Mouse (Mus musculus) forebrain, embryonic 12.5 days (tissue): Measurements from ENCODE around the gene Hand1. TPM values are rescaled to one million over a fixed set of nuclear protein-coding genes. Genes with fewer than 3 reads are reported as not detected.
A peak's percentile ranks its signal among the peaks of the same experiment; 100 is the strongest.

Experiments used
- ATAC-seq: fragments of 200-750 bp; cut with Nextera tagmentation; 2 replicates; pipeline ENCODE4 v1.8.0; 2017; ENCODE audit warnings: moderate TSS enrichment; ENCODE audit not compliant: low FRiP score
- H3K27ac ChIP-seq: fragments of 300-500 bp; sonication (generic); 2 replicates; pipeline ENCODE4 v1.5.1; 2016; ENCODE audit warnings: mild to moderate bottlenecking
- H3K27me3 ChIP-seq: fragments of 300-500 bp; sonication (generic); 2 replicates; pipeline ENCODE4 v1.6.1; 2016; ENCODE audit warnings: mild to moderate bottlenecking
- H3K36me3 ChIP-seq: fragments of 300-500 bp; sonication (generic); replicated peaks from 2 replicates; pipeline ENCODE4 v1.6.1; 2016; ENCODE audit warnings: mild to moderate bottlenecking
- H3K4me1 ChIP-seq: fragments of 300-500 bp; sonication (generic); 2 replicates; pipeline ENCODE4 v1.6.1; 2016
- H3K4me2 ChIP-seq: fragments of 300-500 bp; sonication (generic); 2 replicates; pipeline ENCODE4 v1.6.1; 2016; ENCODE audit warnings: mild to moderate bottlenecking, moderate library complexity
- H3K4me3 ChIP-seq: fragments of 300-500 bp; sonication (generic); replicated peaks from 2 replicates; pipeline ENCODE4 v1.5.1; 2016; ENCODE audit warnings: mild to moderate bottlenecking
- H3K9ac ChIP-seq: fragments of 300-500 bp; sonication (generic); 2 replicates; pipeline ENCODE4 v1.6.1; 2016; ENCODE audit warnings: mild to moderate bottlenecking
- H3K9me3 ChIP-seq: fragments of 300-500 bp; sonication (generic); 2 replicates; pipeline ENCODE4 v1.6.1; 2016
- WGBS: fragments of 180-500 bp; shearing (Covaris S2); methylation state at CpG from one replicate; pipeline ENCODE4 v1.1.7; 2016; 5-methylcytosine and 5-hydroxymethylcytosine counted together
- polyA plus RNA-seq: library from polyadenylated mRNA; unstranded; fragments of >200 nt; fragmentation: Nextera tagmentation; extraction: Ambion mirVana; gene quantifications from 2 replicates; pipeline ENCODE4 v1.2.1, GENCODE M21; 2016

Gene Hand1
- polyA plus RNA-seq, 1 experiment from 2014 or later = not detected

- H3K27ac ChIP-seq = no peak overlapping the region
- no peaks in the 10 kb centered on the region for H3K9me3 ChIP-seq
- H3K4me3 ChIP-seq = no peak overlapping the region
- H3K36me3 ChIP-seq = no peaks in the 10 kb centered on the region
- no peak overlapping the region for H3K4me2 ChIP-seq
- H3K4me1 ChIP-seq = peaks cover 2% of the 10 kb centered on the region; the same call in 1 of the 2 replicates
- H3K27me3 ChIP-seq = 0 out of 2 replicates have a peak, but pooled peaks cover 4% of the 10 kb centered on the region
- ATAC-seq = no peak
- WGBS = 64% methylated on average over 6 of the region's 6 CpGs
- H3K9ac ChIP-seq = no peak overlapping the region
These were observed 37.5 kb downstream of the Hand1 start for GRCm38 (mm10) chr11:57795086-57795485.

DNA sequence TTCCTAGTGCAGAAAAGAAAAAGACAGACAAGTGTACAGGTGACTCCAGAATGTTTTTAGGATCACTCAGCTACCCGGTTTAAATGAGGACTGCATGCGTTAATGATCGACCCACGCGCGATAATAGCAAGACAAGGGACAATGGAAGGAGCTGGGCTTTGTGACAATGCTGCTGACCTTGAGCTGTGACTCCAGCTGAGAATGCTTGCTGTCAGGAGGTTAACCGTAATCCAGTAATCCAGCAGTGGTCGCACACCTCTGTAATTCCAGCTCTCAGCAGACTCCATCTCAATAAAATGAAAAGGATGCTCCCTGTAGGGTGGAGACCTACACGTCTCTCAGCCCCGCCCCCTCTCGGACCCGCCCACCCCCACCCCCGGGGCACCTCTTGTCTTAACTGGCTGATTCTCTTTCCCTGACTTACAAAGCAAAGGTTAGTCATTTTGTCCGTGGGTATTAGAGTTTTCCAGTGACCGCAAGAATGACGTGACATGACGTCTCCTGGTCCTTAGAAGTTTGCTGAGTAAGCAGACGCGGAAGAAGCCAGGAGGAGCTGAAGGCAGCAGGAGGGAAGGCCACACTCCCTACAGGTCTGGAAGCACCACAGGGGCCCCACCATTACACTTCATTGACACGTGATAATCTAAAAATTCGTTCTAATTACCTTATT lies 41.6 kb downstream of the Hand1 start:
- no peak for ATAC-seq
- Histone ChIP-seq H3K9ac (no peak overlapping the region), H3K4me2 (no peak overlapping the region), H3K4me3 (no peak overlapping the region), H3K36me3 (no peaks in the 10 kb centered on the region), H3K27me3 (peaks cover 22% of the 10 kb centered on the region; the same call in 1 of the 2 replicates), H3K9me3 (no peaks in the 10 kb centered on the region), H3K27ac (no peak overlapping the region), H3K4me1 (peaks cover 15% of the 10 kb centered on the region)
- 25% methylated on average over 21 of the region's 21 CpGs for WGBS

GRCm38 (mm10) chr11:57787913-57788312 lies 44.7 kb downstream of the Hand1 start:
- H3K27ac ChIP-seq = no peak overlapping the region
- peaks cover 35% of the 10 kb centered on the region for H3K27me3 ChIP-seq
- 36% methylated on average over 3 of the region's 3 CpGs for WGBS
- no peak overlapping the region for H3K4me3 ChIP-seq
- ATAC-seq = no peak
- no peak overlapping the region for H3K9ac ChIP-seq
- peaks cover 16% of the 10 kb centered on the region for H3K4me1 ChIP-seq
- H3K36me3 ChIP-seq = 0 out of 2 replicates have a peak, but pooled peaks cover 4% of the 10 kb centered on the region
- H3K4me2 ChIP-seq = no peak overlapping the region
- H3K9me3 ChIP-seq = no peaks in the 10 kb centered on the region

DNA sequence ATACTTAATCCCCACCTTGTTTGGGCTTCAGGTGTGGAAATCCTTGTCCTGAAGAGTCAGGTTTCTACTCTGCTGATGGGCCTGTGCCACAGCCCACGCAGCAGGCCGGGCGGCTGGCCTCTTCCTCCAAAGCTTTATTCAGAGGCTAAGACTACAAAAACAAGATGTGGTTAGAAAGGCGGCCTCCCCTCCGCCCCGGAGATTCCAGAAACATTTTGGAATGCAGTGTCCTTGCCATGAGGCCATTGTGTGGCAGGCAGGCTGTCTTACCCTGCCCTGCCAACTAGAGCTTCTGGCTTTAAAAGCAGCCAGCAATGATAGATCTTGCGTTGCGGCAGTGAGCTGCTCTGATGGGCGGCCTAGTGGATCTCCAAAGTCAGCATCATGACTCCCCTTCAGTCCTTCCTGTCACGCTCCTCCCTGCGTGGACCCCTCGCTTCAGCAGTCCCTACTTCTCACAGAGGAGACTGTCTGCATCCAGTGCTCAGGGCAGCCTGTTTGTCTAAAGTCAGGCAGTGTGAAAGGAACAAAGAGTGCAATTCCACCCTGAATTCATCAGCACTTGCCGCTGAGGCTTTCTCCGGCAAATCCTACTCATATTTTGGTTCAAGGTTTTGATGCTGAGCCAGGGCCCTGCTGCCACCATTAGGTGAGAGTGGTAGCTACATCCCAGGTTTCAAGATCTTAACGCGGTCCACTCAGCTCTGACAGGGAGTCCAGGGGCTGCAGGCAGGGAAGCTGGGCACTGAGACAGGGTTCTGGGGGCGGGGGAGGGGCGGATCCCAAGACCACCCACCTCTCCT lies 45.8 kb downstream of the Hand1 start:
- Histone ChIP-seq H3K4me3 (no peak overlapping the region), H3K9me3 (no peaks in the 10 kb centered on the region), H3K9ac (peak overlapping the region; percentile 36; the same call in 1 of the 2 replicates), H3K27ac (0 out of 2 replicates have a peak overlapping the region, but pooled peaks have one; percentile 31), H3K36me3 (0 out of 2 replicates have a peak, but pooled peaks cover 4% of the 10 kb centered on the region), H3K27me3 (peaks cover 38% of the 10 kb centered on the region), H3K4me1 (peaks cover 16% of the 10 kb centered on the region), H3K4me2 (no peak overlapping the region)
- peak; percentile 60; the same call in 1 of the 2 replicates for ATAC-seq
- 29% methylated on average over 18 of the region's 18 CpGs for WGBS

- H3K9ac ChIP-seq = no peak overlapping the region
- H3K4me2 ChIP-seq = no peak overlapping the region
These were observed 52.8 kb downstream of the Hand1 start for GRCm38 (mm10) chr11:57779824-57780223.

More at GRCm38 (mm10) chr11:57779824-57780223, 52.8 kb downstream of the Hand1 start:
- ATAC-seq = no peak
- Histone ChIP-seq H3K9me3 (no peaks in the 10 kb centered on the region), H3K27ac (no peak overlapping the region), H3K27me3 (peaks cover 61% of the 10 kb centered on the region), H3K36me3 (0 out of 2 replicates have a peak, but pooled peaks cover 3% of the 10 kb centered on the region), H3K4me1 (peaks cover 17% of the 10 kb centered on the region; the same call in 1 of the 2 replicates), H3K4me3 (no peak overlapping the region)
- 90% methylated on average over 14 of the region's 14 CpGs for WGBS

Other genes with a start within 250 kb of the Hand1 start
- gene Galnt10, start 187.4 kb downstream of the Hand1 start, polyA plus RNA-seq = 16.8 and 18.7 TPM in 2 replicates
- gene Sap30l, start 31.2 kb downstream of the Hand1 start, polyA plus RNA-seq = 12.5 and 15.0 TPM in 2 replicates
- gene Larp1, start 176.2 kb upstream of the Hand1 start, polyA plus RNA-seq = 16.0 and 17.9 TPM in 2 replicates